ENCODE assay signal across 17 mouse cellular contexts in the genomic region with DNA sequence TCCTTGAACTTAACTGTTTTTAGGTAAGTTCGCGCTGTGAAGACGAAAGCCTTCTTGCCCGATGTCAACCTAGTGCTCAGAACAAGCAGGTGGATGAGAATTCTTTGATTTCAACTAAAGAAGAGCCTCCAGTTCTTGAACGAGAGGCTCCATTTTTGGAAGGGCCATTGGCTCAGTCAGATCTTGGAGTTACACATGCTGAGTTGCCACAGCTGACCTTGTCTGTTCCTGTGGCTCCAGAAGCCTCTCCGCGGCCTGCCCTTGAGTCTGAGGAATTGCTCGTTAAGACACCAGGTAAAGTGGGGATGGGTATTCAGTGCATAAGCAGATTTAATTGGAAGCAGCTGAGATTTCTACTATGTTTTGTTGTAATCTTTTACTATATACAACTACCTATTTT. TPM values are rescaled to one million over a fixed set of nuclear protein-coding genes. Genes with fewer than 3 reads are reported as not detected.
DNase-seq lines count a peak whose midpoint lies in the region; ATAC-seq and TF ChIP-seq lines count a peak whose summit lies in the region.
"Had no signal": no experiment of that assay in that cellular context is flagged by ENCODE, and none has a peak within 500 bp of the region (broad histone marks: within the 10 kb centered on the region; RNA-seq: fewer than 3 reads in every experiment).

No protein-coding gene starts in this region.

- ATAC-seq in stomach, postnatal 0 days (ENCODE audit: low FRiP score, low TSS enrichment), result no peak
- ATAC-seq: forebrain, embryonic 13.5 days; forebrain, embryonic 15.5 days; forebrain, postnatal 0 days had no signal

- no peak overlapping the region for H3K9ac ChIP-seq in stomach, postnatal 0 days (ENCODE audit: low read length)
- H3K9ac ChIP-seq: embryonic facial prominence, embryonic 12.5 days; forebrain, embryonic 13.5 days; forebrain, embryonic 15.5 days; forebrain, postnatal 0 days had no signal

- H3K9me3 ChIP-seq in stomach, postnatal 0 days (ENCODE audit: control insufficient read depth, low read length), result no peaks in the 10 kb centered on the region
- H3K9me3 ChIP-seq: embryonic facial prominence, embryonic 10.5 days; embryonic facial prominence, embryonic 12.5 days; forebrain, embryonic 13.5 days; forebrain, embryonic 15.5 days had no signal

- DNase-seq in adrenal gland, adult 2 months, result peak; percentile 60
- no peak for DNase-seq in adrenal gland, adult 18-20 months (ENCODE audit: low spot score in 2 of 2)
- DNase-seq in adrenal gland, postnatal 14 days, result peak; percentile 40
- DNase-seq in adrenal gland, postnatal 25 days, result no peak
- peak; percentile 32 to 35 for DNase-seq in adrenal gland, postnatal 36 days
- DNase-seq in stomach, postnatal 0 days (ENCODE audit: low spot score), result no peak
- DNase-seq in gastrocnemius, postnatal 14 days, result no peak
- DNase-seq: cerebellum, adult 11-12 months; cerebellum, adult 2 months; cerebellum, adult 9-10 months; cerebellum, postnatal 10 days; cerebellum, postnatal 25 days; forebrain, postnatal 0 days had no signal

- H3K27me3 ChIP-seq in stomach, postnatal 0 days (ENCODE audit: control insufficient read depth, insufficient read depth, low read length), result no peaks in the 10 kb centered on the region
- H3K27me3 ChIP-seq: embryonic facial prominence, embryonic 12.5 days; forebrain, embryonic 13.5 days; forebrain, embryonic 15.5 days had no signal

- no peak for TF ChIP-seq EP300 in stomach, postnatal 0 days (optimal IDR thresholded peaks at IDR 0.05)

- H3K4me3 ChIP-seq in stomach, postnatal 0 days (ENCODE audit: low read depth, low read length), result no peak overlapping the region
- H3K4me3 ChIP-seq: embryonic facial prominence, embryonic 10.5 days; embryonic facial prominence, embryonic 12.5 days; forebrain, embryonic 13.5 days; forebrain, embryonic 15.5 days had no signal

- H3K4me2 ChIP-seq in stomach, postnatal 0 days (replicated peaks; ENCODE audit: low read depth), result no peak overlapping the region
- H3K4me2 ChIP-seq: embryonic facial prominence, embryonic 12.5 days; forebrain, embryonic 13.5 days; forebrain, embryonic 15.5 days had no signal

- 0 out of 2 replicates have a peak overlapping the region, but pooled peaks have one; percentile 24 for H3K27ac ChIP-seq in stomach, postnatal 0 days (replicated peaks)
- H3K27ac ChIP-seq: embryonic facial prominence, embryonic 10.5 days; embryonic facial prominence, embryonic 12.5 days; forebrain, embryonic 13.5 days; forebrain, embryonic 15.5 days had no signal

- peaks cover 15% of the 10 kb centered on the region for H3K36me3 ChIP-seq in stomach, postnatal 0 days (ENCODE audit: control insufficient read depth, insufficient read depth, low read length)

- intact Hi-C loops in gastrocnemius, postnatal 14 days (cut with DNase I; ENCODE audit: low total_unique reads), result no loop called here

- WGBS in stomach, postnatal 0 days, result 95% methylated on average over 8 of the region's 8 CpGs

- no peaks in the 10 kb centered on the region for H3K4me1 ChIP-seq in stomach, postnatal 0 days (replicated peaks; ENCODE audit: control insufficient read depth, insufficient read depth)
- H3K4me1 ChIP-seq: embryonic facial prominence, embryonic 10.5 days; embryonic facial prominence, embryonic 12.5 days; forebrain, embryonic 13.5 days; forebrain, embryonic 15.5 days had no signal

- no peak for TF ChIP-seq CTCF in stomach, postnatal 0 days (IDR thresholded peaks at IDR 0.05; ENCODE audit: low read depth)

RNA-seq across cellular contexts. Expression of a gene that starts 51.9 kb away (rescaled TPM):
- total RNA-seq in adrenal gland, adult 2 months (2021), result 10 to 100 TPM; 76.6 to 96.6 TPM
- polyA plus RNA-seq in adrenal gland, adult 2 months (2012; rRNA removed), result 10.6 and 13.9 TPM in 2 replicates
- total RNA-seq in adrenal gland, adult 18-20 months (2021), result 10 to 100 TPM; 76.4 to 82.4 TPM
- 120 and 132 TPM in 2 replicates for total RNA-seq in adrenal gland, postnatal 14 days (2021)
- total RNA-seq in adrenal gland, postnatal 25 days (2021), result 121 and 142 TPM in 2 replicates
- total RNA-seq in adrenal gland, postnatal 36 days (2021), result 100 to 1,000 TPM; 103 to 115 TPM
- polyA plus RNA-seq in stomach, postnatal 0 days (2015; fragmentation: Nextera tagmentation; extraction: Ambion mirVana), result 33.7 and 35.0 TPM in 2 replicates
- total RNA-seq in gastrocnemius, postnatal 14 days (2021), result 10 to 100 TPM; 55.6 to 59.2 TPM

RNA-seq across cellular contexts. Expression of a gene that starts 58.8 kb away (rescaled TPM):
- 100 to 1,000 TPM; 160 to 164 TPM for total RNA-seq in adrenal gland, adult 2 months (2021)
- polyA plus RNA-seq in adrenal gland, adult 2 months (2012; rRNA removed), result 279 and 328 TPM in 2 replicates
- 100 to 1,000 TPM; 132 to 143 TPM for total RNA-seq in adrenal gland, adult 18-20 months (2021)
- total RNA-seq in adrenal gland, postnatal 14 days (2021), result 170 and 174 TPM in 2 replicates
- total RNA-seq in adrenal gland, postnatal 25 days (2021), result 153 and 156 TPM in 2 replicates
- total RNA-seq in adrenal gland, postnatal 36 days (2021), result 100 to 1,000 TPM; 149 to 154 TPM
- 350 and 354 TPM in 2 replicates for polyA plus RNA-seq in stomach, postnatal 0 days (2015; fragmentation: Nextera tagmentation; extraction: Ambion mirVana)
- 10 to 100 TPM; 48.0 to 59.0 TPM for total RNA-seq in gastrocnemius, postnatal 14 days (2021)

Comparison
In these comparisons a context has a peak if more than half of its experiments do, and no peak if none do; other contexts are left out.
1. DNase-seq: peak in adrenal gland, adult 2 months (single experiment), adrenal gland, postnatal 14 days (single experiment) and adrenal gland, postnatal 36 days (2 of 2); none in adrenal gland, adult 18-20 months (0 of 2), adrenal gland, postnatal 25 days (single experiment), stomach, postnatal 0 days (single experiment) and gastrocnemius, postnatal 14 days (single experiment).